22 mouse cellular contexts compared by ENCODE assay signal in the genomic region with DNA sequence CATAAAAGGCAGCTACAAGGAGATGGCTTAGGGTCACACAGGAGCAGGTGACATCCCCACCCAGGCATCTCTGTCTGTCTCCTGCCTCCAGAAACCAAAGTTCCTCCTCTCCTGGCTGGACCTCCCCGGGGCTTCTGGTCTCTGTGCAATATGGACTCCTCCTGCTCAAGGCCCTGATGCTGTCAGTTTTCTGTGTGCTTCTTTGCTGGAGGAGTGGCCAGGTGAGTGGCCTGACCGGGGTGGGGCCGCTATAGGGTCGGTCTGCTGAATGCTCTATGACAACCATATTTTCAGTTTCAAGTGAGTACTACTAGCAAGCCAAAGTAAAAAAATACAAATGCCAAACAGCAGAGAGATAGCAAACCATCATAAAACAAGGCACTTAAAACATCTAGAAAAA. TPM values are rescaled to one million over a fixed set of nuclear protein-coding genes. Genes with fewer than 3 reads are reported as not detected.
DNase-seq lines count a peak whose midpoint lies in the region; ATAC-seq lines count a peak whose summit lies in the region.
"Had no signal": no experiment of that assay in that cellular context is flagged by ENCODE, and none has a peak within 500 bp of the region (broad histone marks: within the 10 kb centered on the region; RNA-seq: fewer than 3 reads in every experiment).

No protein-coding gene starts in this region.

- H3K4me2 ChIP-seq in liver, embryonic 13.5 days = peak overlapping the region; percentile 70
- H3K4me2 ChIP-seq: forebrain, embryonic 15.5 days; hindbrain, embryonic 14.5 days had no signal

- no peaks in the 10 kb centered on the region for H3K36me3 ChIP-seq in liver, embryonic 13.5 days
- H3K36me3 ChIP-seq: forebrain, embryonic 15.5 days; midbrain, embryonic 10.5 days had no signal

- H3K27ac ChIP-seq in liver, embryonic 13.5 days = peak overlapping the region; percentile 98
- H3K27ac ChIP-seq: forebrain, embryonic 15.5 days; hindbrain, embryonic 14.5 days; midbrain, embryonic 10.5 days; stomach, postnatal 0 days had no signal

- ATAC-seq in erythroid progenitor cell, adult 5-6 weeks (replicated peaks; ENCODE audit: low FRiP score, poor library complexity, severe bottlenecking) = peak; percentile 50
- ATAC-seq in liver, embryonic 13.5 days (ENCODE audit: low read depth) = peak; percentile 43
- ATAC-seq: CD4-positive, CD25-positive, alpha-beta regulatory T cell, adult 4 months; forebrain, embryonic 15.5 days; lung, postnatal 0 days had no signal

- H3K4me3 ChIP-seq in liver, embryonic 13.5 days (replicated peaks) = peak overlapping the region; percentile 50
- H3K4me3 ChIP-seq: forebrain, embryonic 15.5 days; midbrain, embryonic 10.5 days had no signal

- peak overlapping the region; percentile 73 for H3K9ac ChIP-seq in liver, embryonic 13.5 days
- H3K9ac ChIP-seq: forebrain, embryonic 15.5 days; hindbrain, embryonic 14.5 days had no signal

- H3K4me1 ChIP-seq in liver, embryonic 13.5 days (replicated peaks) = peaks cover 85% of the 10 kb centered on the region
- H3K4me1 ChIP-seq: forebrain, embryonic 15.5 days; midbrain, embryonic 10.5 days had no signal

- WGBS in liver, embryonic 13.5 days (ENCODE audit: insufficient replicate concordance) = 54% methylated on average over 4 of the region's 4 CpGs

- H3K9me3 ChIP-seq in liver, embryonic 13.5 days (replicated peaks) = no peaks in the 10 kb centered on the region
- H3K9me3 ChIP-seq: forebrain, embryonic 15.5 days; midbrain, embryonic 10.5 days had no signal

- no peaks in the 10 kb centered on the region for H3K27me3 ChIP-seq in liver, embryonic 13.5 days
- H3K27me3 ChIP-seq: forebrain, embryonic 15.5 days had no signal

- peak; percentile 38 to 49 for DNase-seq in spleen, postnatal 10 days (ENCODE audit: low spot score in 2 of 2)
- no peak for DNase-seq in spleen, postnatal 14 days (ENCODE audit: low spot score in 2 of 2)
- DNase-seq in liver, embryonic 13.5 days = peak; percentile 30
- DNase-seq in embryo, embryonic 11 days = no peak
- no peak for DNase-seq in cerebellum, postnatal 14 days
- no peak for DNase-seq in adrenal gland, postnatal 10 days
- DNase-seq: adrenal gland, adult 2 months; cerebellum, adult 18-20 months; heart, postnatal 14 days; kidney, adult 2 months; kidney, postnatal 25 days; right cerebral cortex, postnatal 14 days had no signal

RNA-seq across cellular contexts. Expression of a gene that starts 8.5 kb away (rescaled TPM):
- 2.9 and 4.2 TPM in 2 replicates for total RNA-seq in erythroid progenitor cell, adult 5-6 weeks (2015; ENCODE audit: low replicate concordance)
- total RNA-seq in erythroid progenitor cell, adult 5-6 weeks (2017; ENCODE audit: low replicate concordance) = 3.5 and 16.2 TPM in 2 replicates
- 3.5 and 3.6 TPM in 2 replicates for polyA plus RNA-seq in liver, embryonic 13.5 days (2015; fragmentation: Nextera tagmentation; extraction: Ambion mirVana)
- total RNA-seq in adrenal gland, postnatal 10 days (2021) = 1 to 10 TPM; 1.4 to 2.2 TPM
- polyA plus RNA-seq: forebrain, embryonic 15.5 days had no signal

RNA-seq across cellular contexts. Expression of a gene that starts 25.0 kb away (rescaled TPM):
- 8.0 and 24.9 TPM in 2 replicates for total RNA-seq in erythroid progenitor cell, adult 5-6 weeks (2015; ENCODE audit: low replicate concordance)
- 9.3 and 19.0 TPM in 2 replicates for total RNA-seq in erythroid progenitor cell, adult 5-6 weeks (2017; ENCODE audit: low replicate concordance)
- 2.1 and 2.2 TPM in 2 replicates for polyA plus RNA-seq in liver, embryonic 13.5 days (2015; fragmentation: Nextera tagmentation; extraction: Ambion mirVana)
- under 1 TPM; 0.70 to 0.72 TPM for total RNA-seq in adrenal gland, postnatal 10 days (2021)
- total RNA-seq: heart, postnatal 14 days had no signal
- polyA plus RNA-seq: adrenal gland, adult 2 months; CD4-positive, CD25-positive, alpha-beta regulatory T cell, adult 4 months; forebrain, embryonic 15.5 days; hindbrain, embryonic 14.5 days; limb, embryonic 14.5 days; midbrain, embryonic 10.5 days; neural tube, embryonic 14.5 days; stomach, postnatal 0 days had no signal

RNA-seq across cellular contexts. Expression of a gene that starts 26.7 kb away (rescaled TPM):
- total RNA-seq in erythroid progenitor cell, adult 5-6 weeks (2015; ENCODE audit: low replicate concordance) = 5.8 and 18.4 TPM in 2 replicates
- 5.7 and 7.7 TPM in 2 replicates for total RNA-seq in erythroid progenitor cell, adult 5-6 weeks (2017; ENCODE audit: low replicate concordance)
- 4.4 and 5.5 TPM in 2 replicates for polyA plus RNA-seq in liver, embryonic 13.5 days (2015; fragmentation: Nextera tagmentation; extraction: Ambion mirVana)
- 1 to 10 TPM; 1.5 to 2.0 TPM for total RNA-seq in adrenal gland, postnatal 10 days (2021)

RNA-seq across cellular contexts. Expression of a gene that starts 40.0 kb away (rescaled TPM):
- 1.3 and 4.3 TPM in 2 replicates for total RNA-seq in erythroid progenitor cell, adult 5-6 weeks (2015; ENCODE audit: low replicate concordance)
- 1.4 and 5.2 TPM in 2 replicates for total RNA-seq in erythroid progenitor cell, adult 5-6 weeks (2017; ENCODE audit: low replicate concordance)
- polyA plus RNA-seq in liver, embryonic 13.5 days (2015; fragmentation: Nextera tagmentation; extraction: Ambion mirVana) = 0.63 and 0.71 TPM in 2 replicates
- under 1 TPM; 0.09 to 0.42 TPM for total RNA-seq in adrenal gland, postnatal 10 days (2021)
- polyA plus RNA-seq: adrenal gland, adult 2 months; CD4-positive, CD25-positive, alpha-beta regulatory T cell, adult 4 months; cortical plate, adult 2 months; forebrain, embryonic 15.5 days; hindbrain, embryonic 14.5 days; midbrain, embryonic 10.5 days; neural tube, embryonic 14.5 days; stomach, postnatal 0 days had no signal

RNA-seq across cellular contexts. Expression of a gene that starts 43.3 kb away (rescaled TPM):
- 7.9 and 12.6 TPM in 2 replicates for total RNA-seq in erythroid progenitor cell, adult 5-6 weeks (2015; ENCODE audit: low replicate concordance)
- total RNA-seq in erythroid progenitor cell, adult 5-6 weeks (2017; ENCODE audit: low replicate concordance) = 2.6 and 8.1 TPM in 2 replicates
- polyA plus RNA-seq in liver, embryonic 13.5 days (2015; fragmentation: Nextera tagmentation; extraction: Ambion mirVana) = 1.2 and 1.8 TPM in 2 replicates
- under 1 TPM; 0.66 to 0.79 TPM for total RNA-seq in adrenal gland, postnatal 10 days (2021)
- polyA plus RNA-seq: neural tube, embryonic 14.5 days had no signal

Comparison
In these comparisons a context has a peak if more than half of its experiments do, and no peak if none do; other contexts are left out.
1. DNase-seq: peak in spleen, postnatal 10 days (2 of 2) and liver, embryonic 13.5 days (single experiment); none in spleen, postnatal 14 days (0 of 2), embryo, embryonic 11 days (single experiment), cerebellum, postnatal 14 days (0 of 2) and adrenal gland, postnatal 10 days (single experiment).
2. RNA of a gene that starts 25.0 kb away (total RNA-seq): 8.0 to 24.9 TPM in erythroid progenitor cell, adult 5-6 weeks; 0.70 to 0.72 TPM in adrenal gland, postnatal 10 days; every median in the first group is over 4 times any median in the second.